Mouse (Mus musculus) spleen, adult 10 weeks (tissue): ENCODE measurements around the gene Dna2. TPM values are rescaled to one million over a fixed set of nuclear protein-coding genes. Genes with fewer than 3 reads are reported as not detected.

ENCODE experiments used
- polyA plus RNA-seq: library from polyadenylated mRNA; stranded (reverse); fragments of 350-450 nt; fragmentation: Illumina TruSeq; extraction: RNeasy Lipid Tissue Mini Kit (QIAGEN cat#74804); gene quantifications from one replicate; pipeline ENCODE4 v1.2.3, GENCODE M21; 2015; ENCODE audit warnings: low replicate concordance; ENCODE audit not compliant: insufficient read depth

Gene Dna2
- polyA plus RNA-seq: 17.8 TPM

DNA sequence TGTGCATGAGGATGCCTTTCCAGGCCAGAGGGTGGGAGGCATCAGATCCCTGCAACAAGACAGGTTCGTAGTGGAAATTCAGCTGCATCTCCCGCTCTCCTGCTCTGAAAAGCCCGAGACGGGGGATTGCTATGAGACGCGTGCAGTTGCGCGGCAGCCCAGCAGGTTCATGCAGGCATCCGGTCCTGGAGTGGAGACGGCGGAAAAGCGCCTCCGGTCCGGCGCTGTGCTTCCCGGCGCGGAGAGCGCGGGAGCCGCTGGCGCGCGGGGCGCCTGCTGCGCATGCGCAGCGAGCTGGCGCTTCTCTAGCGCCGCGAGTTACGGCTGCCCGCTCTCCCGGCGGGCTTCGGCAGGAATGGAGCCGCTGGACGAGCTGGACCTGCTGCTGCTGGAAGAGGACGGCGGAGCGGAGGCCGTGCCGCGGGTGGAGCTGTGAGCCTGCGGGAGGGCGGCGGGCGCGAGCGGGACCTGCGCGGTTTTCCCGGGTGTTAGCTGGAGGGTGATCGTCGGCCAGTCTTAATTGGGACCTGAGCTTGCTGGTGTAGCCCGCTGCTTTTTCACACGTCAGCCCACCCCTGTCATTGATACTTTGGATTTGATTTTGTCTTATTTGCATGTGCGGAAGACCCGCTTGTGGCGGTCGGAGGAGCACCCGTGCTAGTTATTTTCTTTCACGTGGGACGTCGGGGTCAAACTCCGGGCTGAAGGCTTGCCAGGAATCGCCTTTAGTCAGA, at the start of gene Dna2:
TSS of gene Dna2 (plus strand) at position 289 of the 734 bp plus-strand sequence.

GRCm38 (mm10) chr10:62908896-62909295, 37.9 kb upstream of the Dna2 start, which contains the start of gene Tet1:
Tet1 (minus strand) TSS chr10:62908996.

GRCm38 (mm10) chr10:62919925-62920765, 26.7 kb upstream of the Dna2 start, which contains the start of gene Slc25a16:
Slc25a16 (plus strand) TSS chr10:62920633.

GRCm38 (mm10) chr10:62980039-62980954, 33.5 kb downstream of the Dna2 start, which contains the start of gene Rufy2:
Rufy2 (plus strand) TSS chr10:62980223.

Other genes starting within 250 kb of the Dna2 start
- 2.7 TPM for gene Stox1, start 220.9 kb upstream of the Dna2 start, polyA plus RNA-seq
- gene Ccar1, start 154.7 kb upstream of the Dna2 start, polyA plus RNA-seq: 137 TPM
- gene Tet1, start 38.0 kb upstream of the Dna2 start, polyA plus RNA-seq: 2.6 TPM
- gene Slc25a16, start 26.4 kb upstream of the Dna2 start, polyA plus RNA-seq: 17.6 TPM
- gene Rufy2, start 33.2 kb downstream of the Dna2 start, polyA plus RNA-seq: 39.6 TPM
- 165 TPM for gene Hnrnph3, start 77.2 kb downstream of the Dna2 start, polyA plus RNA-seq
- gene Pbld2, start 77.3 kb downstream of the Dna2 start, polyA plus RNA-seq: 0.66 TPM
- 0.33 TPM for gene Pbld1, start 113.1 kb downstream of the Dna2 start, polyA plus RNA-seq
- gene Atoh7, start 152.6 kb downstream of the Dna2 start, polyA plus RNA-seq: not detected